Mouse (Mus musculus) embryonic facial prominence, embryonic 13.5 days (tissue): Measurements from ENCODE around the gene Kidins220. TPM values are rescaled to one million over a fixed set of nuclear protein-coding genes. Genes with fewer than 3 reads are reported as not detected.
A peak's percentile ranks its signal among the peaks of the same experiment; 100 is the strongest.

Experiments used
- ATAC-seq: fragments of 200-750 bp; cut with Nextera tagmentation; 2 replicates; pipeline ENCODE4 v1.8.0; 2017; ENCODE audit warnings: low read depth; ENCODE audit not compliant: insufficient number of reproducible peaks, insufficient read depth, low FRiP score, low TSS enrichment
- H3K27ac ChIP-seq: fragments of 300-500 bp; sonication (generic); 2 replicates; pipeline ENCODE4 v1.5.1; 2015; ENCODE audit warnings: moderate library complexity, mild to moderate bottlenecking, inconsistent platforms
- H3K27me3 ChIP-seq: fragments of 300-500 bp; sonication (generic); 2 replicates; pipeline ENCODE4 v1.6.1; 2015; ENCODE audit warnings: mild to moderate bottlenecking, inconsistent platforms
- H3K36me3 ChIP-seq: fragments of 300-500 bp; sonication (generic); 2 replicates; pipeline ENCODE4 v1.6.1; 2015; ENCODE audit warnings: mild to moderate bottlenecking, inconsistent platforms
- H3K4me1 ChIP-seq: fragments of 300-500 bp; sonication (generic); 2 replicates; pipeline ENCODE4 v1.6.1; 2015; ENCODE audit warnings: inconsistent platforms
- H3K4me2 ChIP-seq: fragments of 300-500 bp; sonication (generic); 2 replicates; pipeline ENCODE4 v1.6.1; 2015; ENCODE audit warnings: moderate library complexity, mild to moderate bottlenecking, inconsistent platforms
- H3K4me3 ChIP-seq: fragments of 300-500 bp; sonication (generic); 2 replicates; pipeline ENCODE4 v1.5.1; 2015; ENCODE audit warnings: mild to moderate bottlenecking, inconsistent platforms
- H3K9ac ChIP-seq: fragments of 300-500 bp; sonication (generic); 2 replicates; pipeline ENCODE4 v1.6.1; 2015; ENCODE audit warnings: mild to moderate bottlenecking, inconsistent platforms
- H3K9me3 ChIP-seq: fragments of 300-500 bp; sonication (generic); 2 replicates; pipeline ENCODE4 v1.6.1; 2016; ENCODE audit warnings: inconsistent platforms
- WGBS: fragments of 180-500 bp; shearing (Covaris S2); methylation state at CpG from one replicate; pipeline ENCODE4 v1.1.7; 2015; ENCODE audit warnings: mixed read lengths; 5-methylcytosine and 5-hydroxymethylcytosine counted together
- polyA plus RNA-seq: library from polyadenylated mRNA; unstranded; fragments of >200 nt; fragmentation: Nextera tagmentation; extraction: Ambion mirVana; gene quantifications from 2 replicates; pipeline ENCODE4 v1.2.1, GENCODE M21; 2015

Kidins220 gene
- polyA plus RNA-seq, 1 experiment from 2014 or later = 23.9 TPM

DNA sequence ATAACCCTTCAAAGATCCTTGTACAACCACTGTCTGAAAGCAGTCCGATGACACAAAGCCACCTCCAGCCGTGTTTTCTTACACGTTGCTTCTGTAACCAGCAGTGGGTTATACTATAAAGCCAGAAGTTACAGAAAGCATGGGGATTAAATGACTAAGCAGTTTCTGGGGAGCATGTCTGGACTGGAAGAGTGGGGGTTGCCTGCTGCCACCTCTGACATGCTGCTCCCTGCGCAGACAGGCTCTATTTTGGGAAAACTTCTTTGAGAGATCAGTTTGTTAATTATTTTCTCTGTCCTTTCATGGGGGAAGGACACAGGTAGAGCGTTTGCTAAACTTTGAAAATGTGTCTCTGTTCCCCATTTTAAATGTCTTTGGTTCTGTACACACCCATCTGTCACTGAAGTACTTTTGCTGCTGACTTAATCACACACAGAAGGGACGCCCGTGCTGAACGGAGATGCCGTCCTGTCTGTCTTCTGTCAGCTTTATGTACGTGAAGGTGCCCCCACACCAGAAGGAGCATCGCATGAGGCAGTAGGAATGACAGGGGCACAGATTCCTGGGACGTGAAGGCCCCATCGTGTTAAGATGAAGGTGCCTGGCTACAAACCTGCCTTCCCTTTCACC lies 11.2 kb upstream of the Kidins220 start:
- no peak overlapping the region for H3K9ac ChIP-seq
- 50% methylated on average over 13 of the region's 13 CpGs for WGBS
- no peaks in the 10 kb centered on the region for H3K9me3 ChIP-seq
- no peak for ATAC-seq
- H3K4me2 ChIP-seq = peak overlapping the region; percentile 3; the same call in 1 of the 2 replicates
- H3K27me3 ChIP-seq = no peaks in the 10 kb centered on the region
- H3K4me3 ChIP-seq = no peak overlapping the region
- peak overlapping the region; percentile 65 for H3K27ac ChIP-seq
- peaks cover 13% of the 10 kb centered on the region; the same call in 1 of the 2 replicates for H3K36me3 ChIP-seq
- H3K4me1 ChIP-seq = no peaks in the 10 kb centered on the region

DNA sequence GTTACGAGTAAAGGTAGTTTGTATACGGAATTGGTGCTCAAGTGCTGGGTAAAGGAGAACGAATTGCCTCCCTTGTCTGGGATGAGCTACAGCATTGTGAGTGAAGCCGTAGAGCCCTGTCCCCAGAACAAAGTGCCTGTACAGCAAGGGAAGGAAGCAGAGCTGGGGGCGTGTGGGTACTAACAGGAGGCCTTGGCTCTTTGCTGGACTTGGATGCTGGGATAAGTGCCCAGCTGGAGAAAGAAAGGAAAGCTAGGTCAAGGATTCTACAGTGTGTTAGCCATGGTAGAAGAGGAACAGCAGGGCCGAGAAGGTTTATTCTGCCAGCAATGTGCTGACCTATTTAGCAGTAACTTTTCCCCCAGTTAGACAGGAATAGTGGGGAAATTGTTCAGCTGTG lies 9.3 kb upstream of the Kidins220 start:
- no peak for ATAC-seq
- WGBS = 86% methylated on average over 6 of the region's 6 CpGs

DNA sequence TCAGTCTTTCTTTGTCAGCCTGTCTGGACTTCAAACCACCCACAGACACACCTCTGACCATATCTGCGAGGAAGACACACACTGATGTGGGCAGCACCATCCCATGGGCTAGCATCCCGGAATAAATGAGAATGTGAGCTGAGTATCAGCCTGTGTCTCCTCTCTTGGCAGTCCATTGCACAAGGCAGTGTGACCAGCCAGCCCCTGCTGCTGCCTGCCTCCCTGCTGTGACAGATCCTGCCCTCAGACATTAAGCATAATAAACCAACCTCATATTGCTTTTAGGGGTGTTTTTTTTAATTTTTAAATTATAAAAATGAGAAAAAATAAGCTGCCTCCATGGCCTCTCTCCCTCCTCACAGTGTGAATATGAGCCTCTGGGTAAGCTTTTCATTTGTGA lies 8.7 kb upstream of the Kidins220 start:
- H3K9me3 ChIP-seq = no peaks in the 10 kb centered on the region
- no peaks in the 10 kb centered on the region for H3K36me3 ChIP-seq
- H3K4me1 ChIP-seq = no peaks in the 10 kb centered on the region
- WGBS = 86% methylated on average over 2 of the region's 2 CpGs
- H3K27me3 ChIP-seq = no peaks in the 10 kb centered on the region
- H3K4me2 ChIP-seq = no peak overlapping the region
- ATAC-seq = no peak
- no peak overlapping the region for H3K4me3 ChIP-seq
- H3K27ac ChIP-seq = no peak overlapping the region
- no peak overlapping the region for H3K9ac ChIP-seq

More for the DNA sequence above, 9.3 kb upstream of the Kidins220 start:
- Histone ChIP-seq H3K9me3 (no peaks in the 10 kb centered on the region), H3K27me3 (no peaks in the 10 kb centered on the region), H3K4me2 (no peak overlapping the region), H3K27ac (no peak overlapping the region), H3K9ac (no peak overlapping the region), H3K36me3 (no peaks in the 10 kb centered on the region), H3K4me3 (no peak overlapping the region), H3K4me1 (no peaks in the 10 kb centered on the region)

DNA sequence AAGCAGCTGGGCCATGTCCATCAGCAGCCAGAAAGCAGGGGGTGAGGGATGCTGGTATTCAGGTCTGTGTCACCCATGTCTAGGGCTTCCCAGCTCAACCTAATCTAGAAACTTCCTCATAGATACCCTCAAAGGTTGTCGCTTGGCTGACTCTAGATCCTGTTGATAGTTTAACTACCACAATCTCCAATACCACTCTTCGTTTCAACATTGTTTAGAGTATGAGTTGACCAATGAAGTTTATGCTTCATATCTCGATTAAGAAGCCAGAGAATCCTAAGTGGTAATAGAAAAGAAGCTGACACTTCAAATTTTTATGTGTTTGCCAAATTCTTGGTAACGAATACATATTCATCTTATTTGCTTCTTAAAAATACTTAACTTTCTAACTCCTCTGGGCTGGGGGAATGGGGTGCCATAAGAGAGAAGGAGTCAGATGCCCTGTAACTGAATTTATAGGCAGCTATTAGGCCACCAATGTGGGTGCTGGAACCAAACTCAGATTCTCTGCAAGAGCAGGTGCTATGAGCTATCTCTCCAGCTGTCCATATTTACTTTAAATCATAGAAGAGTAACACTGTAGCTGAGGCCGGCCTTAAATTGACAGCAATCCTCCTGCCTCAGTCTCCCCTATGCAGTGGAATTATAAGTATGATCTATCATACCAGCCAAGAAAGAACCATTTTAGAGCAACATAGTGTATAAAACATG lies 3.1 kb upstream of the Kidins220 start:
- H3K4me3 ChIP-seq = no peak overlapping the region
- WGBS = 86% methylated on average over 5 of the region's 5 CpGs
- no peak for ATAC-seq
- no peak overlapping the region for H3K9ac ChIP-seq
- H3K4me1 ChIP-seq = 0 out of 2 replicates have a peak, but pooled peaks cover 7% of the 10 kb centered on the region
- H3K36me3 ChIP-seq = no peaks in the 10 kb centered on the region
- H3K27ac ChIP-seq = no peak overlapping the region
- no peaks in the 10 kb centered on the region for H3K27me3 ChIP-seq
- no peaks in the 10 kb centered on the region for H3K9me3 ChIP-seq
- H3K4me2 ChIP-seq = no peak overlapping the region

DNA sequence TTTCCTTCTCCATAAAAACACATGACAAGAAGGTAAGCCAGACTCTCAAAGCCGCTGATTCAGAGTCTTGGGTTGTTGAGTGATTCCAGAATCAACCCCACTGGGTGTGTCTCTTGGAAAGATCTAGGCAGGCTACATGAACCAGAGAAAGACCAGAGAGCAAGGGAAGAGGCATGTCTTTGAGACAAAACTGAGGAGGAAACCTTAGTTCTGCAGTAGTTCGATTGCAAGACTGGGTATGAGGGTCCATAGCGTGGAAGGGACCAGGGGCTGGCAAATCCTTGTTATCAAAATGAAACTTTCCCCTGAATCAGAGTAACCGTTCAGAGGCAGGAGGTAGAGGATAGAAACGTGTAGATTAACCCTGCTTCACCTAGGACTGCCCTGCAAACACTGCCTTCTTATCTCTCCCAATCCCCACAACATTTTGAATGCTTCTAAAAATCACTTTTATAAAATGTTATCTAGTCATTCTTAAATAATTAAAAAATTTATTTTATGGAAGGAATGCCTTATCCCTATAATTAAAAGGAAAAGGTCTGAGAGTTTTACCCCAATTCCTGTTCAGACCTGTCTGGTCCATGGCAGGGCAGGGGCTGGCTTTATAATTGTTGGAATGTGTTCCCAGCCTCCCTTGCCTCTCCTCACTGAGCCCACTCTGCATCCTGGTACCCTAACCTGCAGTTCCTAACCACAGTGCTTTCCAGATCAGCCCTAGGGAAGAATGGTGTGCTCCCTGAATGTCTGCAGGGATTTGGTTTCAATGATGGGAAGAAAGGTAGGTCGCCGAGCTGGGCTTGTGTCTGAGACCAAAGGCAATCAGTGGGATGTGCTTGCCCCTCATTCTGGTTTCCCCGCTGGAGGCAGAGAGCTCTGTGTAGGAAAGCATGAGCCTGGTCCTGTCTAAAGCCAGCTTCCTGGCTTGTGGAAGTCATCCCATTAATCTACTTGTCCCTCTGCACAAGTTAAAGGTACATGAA lies 2.1 kb upstream of the Kidins220 start:
- H3K9me3 ChIP-seq = no peaks in the 10 kb centered on the region
- WGBS = 63% methylated on average over 8 of the region's 8 CpGs

DNA sequence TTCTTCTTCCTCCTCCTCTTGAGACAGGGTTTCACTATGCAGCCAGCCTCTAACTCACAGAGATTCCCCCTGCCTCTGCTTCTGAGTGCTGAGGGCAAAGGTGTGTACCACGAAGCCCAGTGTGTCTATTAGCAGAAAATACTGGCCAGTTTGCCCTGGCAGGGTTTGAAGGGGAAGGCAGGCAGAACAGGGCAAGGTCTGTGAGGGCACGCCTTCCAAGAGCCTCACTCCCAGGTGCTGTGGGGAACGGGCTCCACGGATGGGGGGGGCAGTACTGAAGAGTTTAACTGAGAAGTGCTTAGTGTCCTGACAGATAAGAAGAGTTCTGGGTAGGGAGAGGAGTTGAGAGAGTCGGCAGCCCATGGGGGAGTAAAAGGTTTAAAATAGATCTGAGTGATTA lies 1.1 kb upstream of the Kidins220 start:
- H3K36me3 ChIP-seq = no peaks in the 10 kb centered on the region
- H3K27ac ChIP-seq = no peak overlapping the region
- H3K4me2 ChIP-seq = no peak overlapping the region
- WGBS = 68% methylated on average over 5 of the region's 5 CpGs
- no peak overlapping the region for H3K9ac ChIP-seq
- ATAC-seq = no peak
- H3K4me3 ChIP-seq = no peak overlapping the region
- 0 out of 2 replicates have a peak, but pooled peaks cover 7% of the 10 kb centered on the region for H3K4me1 ChIP-seq
- no peaks in the 10 kb centered on the region for H3K27me3 ChIP-seq
- no peaks in the 10 kb centered on the region for H3K9me3 ChIP-seq

More for the DNA sequence above, 2.1 kb upstream of the Kidins220 start:
- no peak overlapping the region for H3K27ac ChIP-seq
- no peak overlapping the region for H3K4me3 ChIP-seq
- no peak for ATAC-seq
- 0 out of 2 replicates have a peak, but pooled peaks cover 7% of the 10 kb centered on the region for H3K4me1 ChIP-seq
- H3K36me3 ChIP-seq = no peaks in the 10 kb centered on the region
- no peak overlapping the region for H3K4me2 ChIP-seq
- no peak overlapping the region for H3K9ac ChIP-seq
- H3K27me3 ChIP-seq = no peaks in the 10 kb centered on the region

DNA sequence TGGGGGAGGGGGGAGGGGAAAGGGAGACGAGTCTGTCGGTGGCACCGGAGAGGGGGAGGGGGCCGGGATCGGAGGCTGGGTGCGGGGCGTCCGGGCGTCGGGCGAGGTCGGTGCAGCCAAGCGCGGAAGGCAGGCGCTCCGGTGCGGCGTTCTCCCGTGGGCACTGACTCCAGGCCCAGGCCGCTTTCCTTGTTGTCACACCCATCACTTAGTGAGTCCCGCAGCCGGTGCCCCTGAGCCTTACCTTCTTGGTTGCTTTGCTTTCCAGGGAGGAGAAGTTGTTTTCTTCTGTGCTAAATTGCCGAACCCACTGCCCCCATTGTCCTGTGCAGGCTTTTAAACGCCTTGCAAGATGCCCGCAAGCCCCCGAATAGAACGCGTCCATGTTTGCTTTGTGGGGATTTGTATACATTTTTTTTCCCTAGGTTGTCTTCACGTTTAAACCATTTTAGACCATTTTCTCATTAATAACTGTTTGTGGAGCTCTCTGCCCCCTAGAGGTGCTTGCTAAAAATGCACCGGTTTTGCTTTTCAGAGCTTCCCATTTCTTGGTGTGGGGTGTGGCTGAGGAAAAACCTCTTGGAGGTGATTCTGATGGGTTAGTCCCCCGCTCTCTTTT lies 499 bp downstream of the Kidins220 start:
- ATAC-seq = peak; percentile 73
- H3K4me1 ChIP-seq = 0 out of 2 replicates have a peak, but pooled peaks cover 7% of the 10 kb centered on the region
- no peaks in the 10 kb centered on the region for H3K27me3 ChIP-seq
- no peaks in the 10 kb centered on the region for H3K36me3 ChIP-seq
- H3K27ac ChIP-seq = peak overlapping the region; percentile 92
- no peaks in the 10 kb centered on the region for H3K9me3 ChIP-seq
- peak overlapping the region; percentile 80 for H3K4me3 ChIP-seq
- peak overlapping the region; percentile 81 for H3K9ac ChIP-seq
- under 1% methylated on average over 30 of the region's 31 CpGs for WGBS
- H3K4me2 ChIP-seq = peak overlapping the region; percentile 58

DNA sequence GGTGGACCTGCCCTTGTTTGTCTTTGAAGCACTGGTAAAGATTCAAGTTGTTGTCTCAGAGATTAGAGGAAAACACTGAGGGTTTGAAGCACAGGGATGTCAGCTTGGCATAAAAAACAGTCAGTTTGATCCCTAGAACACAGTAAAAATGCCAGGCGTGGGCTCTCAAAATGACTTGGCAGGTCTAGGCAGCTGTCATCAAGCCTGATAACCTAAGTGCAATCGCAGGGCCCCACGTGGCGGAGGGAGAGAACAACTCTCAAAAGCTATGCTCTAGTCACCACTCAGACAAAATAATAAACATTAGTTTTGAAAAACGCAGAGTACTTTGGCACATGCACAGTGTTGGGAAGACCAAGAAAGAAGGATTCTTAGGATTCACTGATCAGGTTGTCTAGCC lies 10.5 kb downstream of the Kidins220 start:
- Histone ChIP-seq H3K4me2 (no peak overlapping the region), H3K27me3 (no peaks in the 10 kb centered on the region), H3K4me3 (no peak overlapping the region), H3K27ac (no peak overlapping the region), H3K36me3 (peaks cover 48% of the 10 kb centered on the region), H3K9ac (no peak overlapping the region), H3K4me1 (no peaks in the 10 kb centered on the region), H3K9me3 (no peaks in the 10 kb centered on the region)
- no peak for ATAC-seq
- 80% methylated on average over 5 of the region's 5 CpGs for WGBS

DNA sequence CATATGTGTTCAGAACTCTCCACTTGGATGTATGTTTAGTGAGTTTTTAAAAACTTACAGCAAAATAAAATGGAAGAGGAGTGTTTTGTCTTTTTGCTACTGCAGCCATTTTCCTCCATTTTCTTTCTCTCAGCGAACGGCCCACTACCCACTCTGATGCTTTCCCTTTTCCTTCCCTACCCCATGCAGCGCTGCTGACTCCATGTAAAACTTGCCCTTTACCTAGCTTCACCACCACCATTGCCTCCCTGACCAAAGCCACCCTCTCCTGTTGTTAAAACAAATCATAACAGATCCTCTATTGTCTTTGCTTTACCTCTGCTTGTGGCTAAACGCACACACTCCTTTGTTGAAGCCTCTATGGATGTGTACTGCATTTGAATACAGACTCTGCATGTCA lies 20.6 kb downstream of the Kidins220 start:
- 88% methylated on average over 4 of the region's 4 CpGs for WGBS
- H3K4me1 ChIP-seq = no peaks in the 10 kb centered on the region
- H3K4me3 ChIP-seq = no peak overlapping the region
- no peaks in the 10 kb centered on the region for H3K9me3 ChIP-seq
- H3K27me3 ChIP-seq = no peaks in the 10 kb centered on the region
- no peak overlapping the region for H3K4me2 ChIP-seq
- no peak for ATAC-seq
- H3K9ac ChIP-seq = no peak overlapping the region
- H3K36me3 ChIP-seq = peaks cover 83% of the 10 kb centered on the region
- H3K27ac ChIP-seq = no peak overlapping the region

DNA sequence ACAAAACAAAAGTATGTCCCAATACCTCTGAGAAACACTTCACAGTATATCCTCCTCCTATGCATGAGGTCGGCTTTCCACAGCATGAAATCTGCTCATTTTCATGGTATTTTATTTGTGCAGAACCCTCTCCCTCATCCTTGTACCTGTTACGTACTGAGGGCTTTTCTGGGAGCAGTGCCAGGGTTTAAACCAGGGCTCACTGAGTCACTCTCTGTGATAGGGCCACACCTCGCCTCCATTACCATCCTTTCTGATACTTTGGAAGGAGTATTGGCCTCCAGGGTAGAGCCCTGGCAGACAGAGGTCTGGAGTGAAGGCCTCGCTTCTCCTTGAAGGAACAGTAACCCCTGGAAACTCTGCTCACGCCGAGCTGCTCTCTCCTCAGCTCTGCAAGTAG lies 30.6 kb downstream of the Kidins220 start:
- Histone ChIP-seq H3K4me2 (no peak overlapping the region), H3K36me3 (peaks cover 68% of the 10 kb centered on the region), H3K4me3 (no peak overlapping the region), H3K9me3 (no peaks in the 10 kb centered on the region), H3K9ac (no peak overlapping the region), H3K27me3 (no peaks in the 10 kb centered on the region), H3K27ac (no peak overlapping the region), H3K4me1 (no peaks in the 10 kb centered on the region)
- no peak for ATAC-seq
- 76% methylated on average over 6 of the region's 6 CpGs for WGBS

DNA sequence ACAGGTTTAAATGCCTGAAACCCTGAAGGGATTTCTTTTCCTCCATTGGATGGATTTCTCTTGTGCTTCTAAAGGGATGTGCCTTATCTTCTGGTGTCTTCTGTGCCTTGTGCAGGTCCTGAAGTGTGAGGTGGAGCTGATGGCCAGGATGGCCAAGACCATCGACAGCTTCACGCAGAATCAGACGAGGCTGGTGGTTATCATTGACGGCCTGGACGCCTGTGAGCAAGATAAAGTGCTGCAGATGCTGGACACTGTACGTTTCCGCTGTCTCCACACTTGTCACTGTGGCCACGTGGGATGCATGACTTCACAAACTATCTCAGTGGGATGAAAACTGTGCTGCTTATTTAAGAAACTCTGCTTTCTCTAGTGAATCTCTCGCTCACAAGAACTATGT lies 35.2 kb downstream of the Kidins220 start:
- WGBS = 91% methylated on average over 9 of the region's 9 CpGs

More for the DNA sequence above, 35.2 kb downstream of the Kidins220 start:
- ATAC-seq = no peak
- Histone ChIP-seq H3K27ac (no peak overlapping the region), H3K4me3 (no peak overlapping the region), H3K36me3 (peaks cover 72% of the 10 kb centered on the region), H3K4me2 (no peak overlapping the region), H3K4me1 (peaks cover 7% of the 10 kb centered on the region), H3K27me3 (no peaks in the 10 kb centered on the region), H3K9ac (no peak overlapping the region), H3K9me3 (no peaks in the 10 kb centered on the region)
